Mouse (Mus musculus) cerebellum, adult 9-11 months (tissue): Measurements from ENCODE around the gene Cby3.
A peak's percentile ranks its signal among the peaks of the same experiment; 100 is the strongest.
"Not testable (repeated sequence)": the region's sequence is repeated elsewhere in the genome, so short reads cannot be mapped to it uniquely, and the experiment has no call there.

Experiments used
- DNase-seq: peaks from one replicate; pipeline ENCODE4 v3.0.0; 2022

The Cby3 gene

GRCm38 (mm10) chr11:50354162-50354561, at the start of gene Cby3:
Cby3 (plus strand) TSS chr11:50354462.
- no peak for DNase-seq

DNA sequence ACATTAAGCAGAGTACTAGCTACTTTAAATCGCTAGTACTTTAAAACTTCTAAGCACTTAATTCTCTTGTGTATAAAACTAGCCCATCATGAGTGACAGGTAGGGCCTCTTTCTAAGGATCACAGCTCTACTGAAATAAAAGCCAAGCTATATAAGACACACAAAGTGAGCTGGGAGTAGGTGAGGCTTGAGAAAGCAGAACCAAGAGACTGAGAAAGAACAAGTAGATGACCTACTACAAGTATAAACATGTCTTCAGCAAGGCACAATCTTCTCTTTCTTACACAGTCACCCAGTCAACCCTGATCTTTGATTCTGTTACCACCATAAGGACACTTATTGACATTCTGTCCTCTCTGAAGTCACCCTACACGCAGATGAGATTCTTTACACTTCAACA, 41.5 kb upstream of the Cby3 start:
- DNase-seq, result no peak

GRCm38 (mm10) chr11:50319343-50319742, 34.9 kb upstream of the Cby3 start:
- not testable (repeated sequence) for DNase-seq

- DNase-seq, result no peak
Measured at GRCm38 (mm10) chr11:50321239-50321638, 33.0 kb upstream of the Cby3 start.

GRCm38 (mm10) chr11:50322345-50322744, 31.9 kb upstream of the Cby3 start:
- DNase-seq, result no peak

DNA sequence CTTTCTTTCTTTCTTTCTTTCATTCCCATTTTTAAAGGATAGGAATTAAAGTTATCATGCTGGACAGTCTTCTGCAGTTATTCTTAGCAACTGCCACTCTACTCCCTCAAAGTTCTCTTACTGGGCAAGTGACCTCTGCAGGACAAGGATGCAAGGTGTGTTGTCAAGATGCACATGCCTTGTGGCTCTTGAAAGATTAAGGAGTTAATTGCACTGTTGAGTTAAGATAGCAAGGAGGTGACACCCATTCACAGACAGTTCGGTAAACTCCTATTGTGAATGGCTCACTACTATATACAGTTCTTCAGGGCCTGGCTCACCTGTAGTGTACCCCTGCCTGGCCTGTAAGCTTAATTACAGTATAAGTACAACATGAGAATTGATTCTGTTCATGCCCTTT, 30.4 kb upstream of the Cby3 start:
- no peak for DNase-seq

GRCm38 (mm10) chr11:50324751-50325471, 29.4 kb upstream of the Cby3 start:
- no peak for DNase-seq

- peak; percentile 99 for DNase-seq
Measured at GRCm38 (mm10) chr11:50325496-50326301, 28.6 kb upstream of the Cby3 start, which contains the start of gene Canx. Canx (minus strand) TSS chr11:50325673.

DNA sequence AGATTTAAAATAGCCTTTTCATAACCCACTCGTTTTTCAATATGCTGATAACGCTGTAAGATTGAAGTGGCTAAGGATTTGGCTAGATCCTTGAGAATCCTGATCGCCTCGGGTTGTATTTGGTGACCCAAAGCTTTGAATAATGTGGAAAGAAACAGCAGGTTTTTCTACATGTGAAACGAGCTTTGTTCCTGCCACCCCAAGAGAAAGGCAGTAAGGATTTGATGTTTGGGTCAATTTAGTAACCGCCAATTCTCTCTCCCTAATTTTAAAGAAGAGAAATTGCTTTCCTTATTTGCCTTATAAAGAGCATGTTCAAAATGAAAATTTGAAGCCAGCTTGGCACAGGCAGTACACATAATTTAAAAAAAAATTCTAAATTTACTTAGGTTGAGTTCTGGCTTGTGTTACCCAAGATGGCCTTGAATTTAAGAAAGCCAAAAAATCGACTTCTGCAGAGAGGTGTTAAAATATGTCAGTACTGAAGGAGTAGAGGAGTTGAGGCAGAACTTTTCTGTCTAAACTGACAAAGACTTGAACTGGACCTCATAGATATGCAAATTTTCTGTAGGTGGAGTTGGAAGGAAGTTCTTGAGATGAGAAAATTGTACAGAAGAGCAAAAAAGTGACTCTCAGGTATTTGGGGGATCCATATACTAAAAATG, 27.8 kb upstream of the Cby3 start:
- DNase-seq, result no peak

DNA sequence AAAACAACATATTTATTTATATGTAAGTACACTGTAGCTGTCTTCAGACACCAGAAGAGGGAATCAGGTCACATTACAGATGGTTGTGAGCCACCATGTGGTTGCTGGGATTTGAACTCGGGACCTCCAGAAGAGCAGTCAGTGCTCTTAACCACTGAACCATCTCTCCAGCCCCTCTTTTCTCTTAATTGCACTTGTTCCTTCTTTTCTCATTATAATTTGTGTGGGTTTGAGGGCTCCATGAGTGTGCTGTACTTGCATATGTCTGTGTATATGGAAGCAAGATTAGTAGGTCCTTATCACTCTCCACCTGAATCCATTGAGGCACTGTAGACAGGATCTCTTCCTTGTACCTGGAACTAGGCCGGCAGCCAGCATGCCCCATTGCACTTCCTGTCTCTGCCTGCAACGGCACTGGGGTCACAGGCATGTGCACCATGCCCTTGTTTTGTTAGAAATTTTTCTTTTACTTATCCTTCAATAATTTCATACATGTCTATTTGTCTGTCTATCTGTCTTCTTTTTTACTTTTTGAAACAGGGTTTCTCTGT, 26.1 kb upstream of the Cby3 start:
- DNase-seq, result no peak

GRCm38 (mm10) chr11:50329378-50329777, 24.9 kb upstream of the Cby3 start:
- no peak for DNase-seq

GRCm38 (mm10) chr11:50333181-50333580, 21.1 kb upstream of the Cby3 start:
- no peak for DNase-seq

DNA sequence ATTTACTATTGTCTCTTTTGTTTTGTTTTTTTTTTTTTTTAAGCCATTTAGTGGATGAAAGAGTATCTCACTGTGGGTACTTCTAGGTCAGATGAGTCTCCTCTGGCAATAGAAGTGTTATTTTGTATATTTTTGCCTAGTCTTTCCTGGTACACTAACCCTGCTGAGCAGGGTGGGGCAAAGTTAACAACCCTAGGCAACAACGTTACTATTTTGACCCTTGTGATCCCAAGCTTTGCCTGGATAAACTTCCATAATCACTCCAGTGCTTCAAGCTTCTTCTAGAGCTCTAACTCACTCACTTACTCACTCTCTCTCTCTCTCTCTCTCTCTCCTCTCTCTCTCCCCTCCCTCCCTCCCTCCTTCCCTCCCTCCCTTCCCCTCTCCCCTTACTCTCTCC, 18.1 kb upstream of the Cby3 start:
- DNase-seq, result no peak

- no peak for DNase-seq
Measured at GRCm38 (mm10) chr11:50336891-50337290, 17.4 kb upstream of the Cby3 start.

DNA sequence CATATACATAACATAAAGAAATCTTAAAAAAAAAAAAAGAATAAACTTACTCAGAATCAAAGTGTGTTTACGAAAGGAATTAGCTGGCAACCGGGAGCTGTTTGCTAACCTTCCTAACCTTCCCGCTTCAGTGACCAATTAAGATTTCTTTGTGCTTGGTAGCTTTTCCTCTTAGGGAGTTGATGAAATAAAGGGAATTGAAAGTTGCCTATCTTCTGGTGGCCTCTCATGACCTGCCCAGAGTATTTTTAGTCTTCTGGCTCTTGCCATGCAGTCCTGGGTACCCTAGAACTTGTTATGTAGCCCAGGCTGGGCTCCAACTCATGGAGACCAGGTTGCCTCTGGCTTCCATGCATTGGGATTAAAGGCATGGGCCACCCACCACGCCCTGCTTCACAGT, 8.8 kb upstream of the Cby3 start:
- no peak for DNase-seq

DNA sequence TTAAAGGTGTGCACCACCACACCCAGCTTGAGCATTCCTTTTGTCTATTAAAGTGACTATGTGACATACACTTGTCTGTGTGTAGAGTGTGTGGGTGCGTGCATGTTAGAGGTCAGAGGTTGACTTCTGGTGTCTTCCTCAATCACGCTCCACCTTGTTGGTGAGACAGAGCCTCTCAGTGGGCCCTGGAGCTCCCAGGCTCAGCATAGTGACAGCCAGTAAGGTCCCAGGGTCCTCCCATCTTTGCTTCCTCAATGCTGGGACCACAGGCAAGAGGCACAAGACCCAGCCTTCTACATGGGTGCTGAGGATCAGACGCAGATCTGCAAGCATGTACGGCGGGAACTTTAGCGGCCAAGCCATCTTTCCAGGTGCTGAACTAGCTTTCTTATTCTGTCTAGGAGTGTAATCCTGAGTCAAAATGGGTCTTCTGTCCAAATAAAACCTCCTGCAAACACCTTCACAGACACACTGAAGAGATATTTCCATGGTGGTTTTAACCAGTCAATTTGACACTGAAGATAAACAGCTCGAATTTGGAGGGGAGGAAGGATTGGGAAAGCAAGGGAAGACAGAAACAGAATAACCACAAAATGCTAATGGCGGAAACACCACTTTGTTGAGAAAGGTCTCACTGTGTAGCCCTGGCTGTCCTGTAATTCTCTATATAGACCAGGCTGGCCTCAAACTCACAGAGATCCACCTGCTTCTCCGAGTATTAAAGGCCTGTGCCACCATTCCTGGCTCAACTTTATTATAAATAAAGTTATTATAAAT, 7.8 kb upstream of the Cby3 start:
- no peak for DNase-seq

DNA sequence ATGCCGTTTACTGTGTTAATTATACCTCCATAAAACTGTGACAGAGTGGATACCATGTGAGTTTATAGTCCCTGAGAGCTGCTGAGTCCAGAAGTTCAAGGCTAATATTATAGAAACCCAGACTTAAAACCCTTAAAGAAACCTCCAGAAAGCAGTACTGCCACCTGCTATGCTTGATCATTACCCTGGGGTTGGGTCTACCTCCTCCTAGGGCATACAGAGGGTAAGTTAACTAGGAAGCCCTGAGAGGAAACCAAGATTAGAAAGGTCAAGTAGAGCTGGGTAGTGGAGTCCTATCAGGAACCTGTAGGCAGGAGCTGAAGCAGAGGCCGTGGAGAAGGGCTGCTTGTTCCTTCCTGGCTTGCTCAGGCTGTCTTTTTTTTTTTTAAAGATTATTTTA, 2.1 kb upstream of the Cby3 start:
- DNase-seq, result no peak

DNA sequence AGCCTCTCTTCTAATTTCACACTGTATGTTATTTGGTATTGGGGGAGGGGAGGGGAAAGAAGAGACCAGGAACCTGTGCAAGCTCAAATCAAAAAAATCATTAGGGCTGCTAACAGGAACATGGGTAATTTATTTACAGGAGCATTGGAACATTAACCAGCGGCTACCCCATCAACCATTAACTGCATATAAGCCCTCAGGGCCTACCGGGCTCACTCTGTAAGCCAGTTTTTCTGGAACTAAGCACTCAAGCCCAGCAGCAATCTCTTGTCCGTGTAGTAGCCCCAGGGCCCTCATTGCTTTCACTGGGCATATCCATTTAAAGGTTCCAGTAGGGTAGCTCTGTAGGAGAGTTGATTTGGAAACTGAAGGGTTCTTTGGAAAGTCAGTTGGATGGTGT, 589 bp downstream of the Cby3 start:
- DNase-seq, result no peak

DNA sequence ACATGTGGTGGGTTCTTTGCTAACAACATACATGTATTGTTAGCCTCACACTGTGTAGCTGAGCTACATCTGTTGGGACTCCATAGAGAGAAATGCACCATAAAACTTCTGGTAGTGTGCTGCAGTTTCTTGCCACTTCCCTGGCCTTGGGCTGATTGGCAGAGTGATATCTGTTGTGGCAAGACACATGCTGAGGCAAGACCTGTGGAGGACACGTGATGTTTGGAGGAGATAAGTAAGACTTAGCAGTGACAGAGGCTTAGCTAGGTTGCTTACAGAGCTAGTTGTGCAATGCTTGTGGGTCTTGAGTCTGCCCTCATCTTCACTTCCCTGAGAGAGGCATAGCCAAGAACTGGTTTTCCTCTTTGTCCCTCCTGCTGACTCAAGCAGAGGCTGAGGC, 1.1 kb downstream of the Cby3 start:
- DNase-seq, result no peak

DNA sequence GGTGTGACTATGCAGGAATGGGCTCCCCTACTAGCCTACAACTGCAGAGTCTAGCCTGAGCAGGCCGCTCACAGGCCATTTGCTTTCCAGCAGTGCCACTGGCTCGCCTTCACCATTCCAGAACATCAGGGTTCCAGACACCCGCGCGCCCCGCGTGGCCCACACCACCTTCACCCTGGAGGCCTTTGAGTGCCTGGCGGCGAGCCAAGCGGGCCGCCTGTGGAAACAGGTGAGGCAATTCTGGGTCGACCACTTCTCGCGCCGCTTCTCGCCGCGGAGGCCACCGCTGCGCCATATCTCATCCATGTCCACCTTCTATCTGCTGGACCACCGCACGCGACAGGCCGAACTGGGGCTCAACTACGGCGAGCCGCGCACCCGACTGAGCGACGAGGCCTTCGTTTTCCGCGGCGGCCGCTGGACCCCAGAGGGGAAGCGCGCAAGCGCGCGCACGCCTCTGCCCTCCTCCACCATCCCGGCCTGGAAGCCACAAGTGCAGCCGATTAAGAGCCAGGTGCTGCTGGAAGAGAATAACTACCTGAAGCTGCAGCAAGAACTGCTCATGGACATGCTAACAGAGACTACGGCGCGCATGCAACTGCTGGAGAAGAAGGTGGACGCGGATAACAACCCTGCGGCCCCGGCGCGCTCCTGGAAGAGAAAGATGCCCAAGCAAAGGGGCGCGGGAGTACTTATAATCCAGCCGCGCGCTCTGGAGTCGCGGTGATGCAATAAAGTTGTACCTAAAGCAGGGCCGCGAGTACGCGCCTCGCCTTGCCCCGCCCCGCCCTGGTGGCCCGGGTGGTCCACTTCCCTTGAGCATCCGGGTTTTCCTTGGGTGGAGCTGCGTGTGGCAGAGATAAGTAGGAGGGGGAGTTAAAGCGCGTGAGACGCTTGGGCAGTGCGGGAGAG, 4.9 kb downstream of the Cby3 start:
- DNase-seq, result peak; percentile 66

DNA sequence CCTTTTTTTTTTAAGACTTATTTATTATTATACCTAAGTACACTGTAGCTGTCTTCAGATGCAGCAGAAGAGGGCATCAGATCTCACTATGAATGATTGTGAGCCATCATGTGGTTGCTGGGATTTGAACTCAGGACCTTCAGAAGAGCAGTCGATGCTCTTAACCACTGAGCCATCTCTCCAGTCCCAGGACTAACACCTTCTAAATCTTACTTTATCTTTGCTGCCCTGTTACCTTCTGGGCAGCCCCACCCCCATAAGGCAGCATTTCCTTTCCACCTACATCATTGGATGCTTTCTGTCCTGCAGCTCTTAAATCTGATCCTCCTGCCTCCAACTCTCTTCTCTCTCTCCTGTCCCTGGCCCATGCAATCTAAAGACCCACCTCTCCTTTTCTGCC, 7.0 kb downstream of the Cby3 start:
- DNase-seq, result not testable (repeated sequence)

- peak; percentile 77 for DNase-seq
Measured at GRCm38 (mm10) chr11:50364548-50364947, 10.3 kb downstream of the Cby3 start.
